Mouse (Mus musculus): ENCODE data around the gene Pigs.

- TF ChIP-seq CTCF (conservative IDR thresholded peaks at IDR 0.05; ENCODE audit: insufficient read depth, insufficient read length, low read depth, low read length) (no peak), POLR2A (IDR thresholded peaks at IDR 0.05; ENCODE audit: low read depth, low read length) (no peak)
These were observed 52.8 kb downstream of the Pigs start for GRCm38 (mm10) chr11:78380996-78381395.
